Mouse (Mus musculus): ENCODE results near the gene Ptpn3. TPM values are rescaled to one million over a fixed set of nuclear protein-coding genes. Genes with fewer than 3 reads are reported as not detected.

The Ptpn3 gene
- polyA plus RNA-seq, 1 experiment, result 4.0 TPM

DNA sequence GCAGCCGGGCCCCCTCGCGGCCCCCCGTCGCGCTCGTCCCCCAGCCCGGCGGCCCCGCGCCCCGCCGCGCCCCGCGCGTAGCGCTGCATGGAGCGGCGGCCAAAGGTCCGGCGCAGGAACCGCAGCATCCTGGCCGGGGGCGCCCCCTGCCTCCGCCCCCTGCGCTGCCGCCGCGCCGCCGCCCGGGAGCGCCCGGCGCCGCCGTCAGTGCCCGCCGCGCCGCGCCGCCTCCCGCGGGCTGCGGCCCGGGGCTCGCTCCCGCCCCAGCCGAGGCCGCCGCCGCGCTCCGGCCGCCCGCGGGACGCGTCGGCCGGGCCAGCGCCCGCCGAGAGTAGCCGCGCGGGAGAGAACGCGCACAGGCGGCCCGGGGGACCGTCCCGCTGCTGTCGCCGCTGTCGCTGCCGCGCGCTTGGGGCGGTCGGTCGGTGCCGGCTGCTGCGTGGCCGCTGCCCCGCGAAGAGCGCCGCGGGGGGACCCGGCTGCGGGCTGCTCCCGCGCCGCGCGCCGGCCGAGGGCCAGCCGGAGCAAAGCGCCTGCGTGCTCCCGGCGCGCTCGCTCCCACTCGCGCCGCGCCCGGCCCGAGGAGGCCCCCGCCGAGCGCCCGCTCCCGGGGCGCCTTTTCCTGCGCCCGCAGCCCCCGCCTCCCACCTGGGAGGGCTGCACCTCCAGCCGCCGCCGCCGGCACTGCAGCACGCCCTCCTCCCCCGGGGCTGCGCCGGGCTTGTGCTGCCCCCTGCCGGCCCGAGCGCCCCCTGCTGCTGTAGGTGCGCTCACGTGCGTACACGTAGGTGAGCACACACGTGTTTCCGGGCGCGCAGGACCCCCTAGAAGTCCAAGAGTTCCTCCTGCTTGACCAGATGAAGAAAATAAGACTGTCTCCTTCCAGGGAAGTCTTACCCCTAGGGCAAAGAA is 158.4 kb downstream of the Ptpn3 start, which contains the start of gene Epb41l4b:
Epb41l4b (minus strand) TSS at position 412 of the 912 bp plus-strand sequence.
- peak within 1 kb of the TSS; percentile 24; the same call in 1 of the 2 replicates for H3K4me3 ChIP-seq (ENCODE audit: insufficient read depth, low read length)
- TF ChIP-seq POLR2A (IDR thresholded peaks at IDR 0.05; ENCODE audit: low read depth, low read length) (no peak), CTCF (IDR thresholded peaks at IDR 0.05; ENCODE audit: borderline replicate concordance, insufficient read depth, low read length) (peak; percentile 89)
- H3K4me1 ChIP-seq (ENCODE audit: control insufficient read depth, insufficient read depth, low read length), result no peaks in the 10 kb centered on the region; the same call in 1 of the 2 replicates
- no peak within 1 kb of the TSS for H3K27ac ChIP-seq (ENCODE audit: insufficient read depth, low read length)

DNA sequence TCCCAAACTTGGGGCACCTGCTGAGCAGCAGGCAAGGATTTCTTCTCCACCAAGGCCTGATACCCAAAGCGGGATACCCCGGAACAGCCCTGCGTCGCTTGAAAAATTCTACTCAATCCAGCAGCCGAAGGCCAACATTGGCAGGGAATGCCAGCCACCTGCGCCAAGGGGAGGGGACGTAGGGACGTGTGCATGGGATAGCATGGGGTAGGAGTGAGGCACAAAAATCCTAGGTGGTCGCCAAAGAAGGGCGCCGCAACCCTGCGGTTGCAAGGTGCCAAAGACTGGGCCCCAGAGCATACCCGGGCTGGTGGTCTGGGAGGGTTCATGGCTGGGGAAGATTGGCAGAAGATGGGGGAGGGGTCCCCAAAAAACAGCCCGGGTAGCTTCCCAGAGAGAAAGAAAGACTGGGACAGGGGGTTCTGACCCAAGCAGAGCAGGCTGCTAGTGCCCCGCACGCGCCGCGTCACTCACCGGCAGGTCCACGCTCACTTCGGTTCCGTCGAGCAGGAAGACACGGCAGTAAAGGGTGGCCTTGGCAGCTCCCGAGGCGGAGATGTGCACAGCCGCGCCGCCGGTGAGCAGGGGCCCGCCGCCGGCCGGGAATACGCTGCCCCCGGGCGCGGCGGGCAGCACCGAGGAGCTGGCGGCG is 159.1 kb downstream of the Ptpn3 start:
- no peak overlapping the region for H3K27ac ChIP-seq (ENCODE audit: insufficient read depth, low read length)

DNA sequence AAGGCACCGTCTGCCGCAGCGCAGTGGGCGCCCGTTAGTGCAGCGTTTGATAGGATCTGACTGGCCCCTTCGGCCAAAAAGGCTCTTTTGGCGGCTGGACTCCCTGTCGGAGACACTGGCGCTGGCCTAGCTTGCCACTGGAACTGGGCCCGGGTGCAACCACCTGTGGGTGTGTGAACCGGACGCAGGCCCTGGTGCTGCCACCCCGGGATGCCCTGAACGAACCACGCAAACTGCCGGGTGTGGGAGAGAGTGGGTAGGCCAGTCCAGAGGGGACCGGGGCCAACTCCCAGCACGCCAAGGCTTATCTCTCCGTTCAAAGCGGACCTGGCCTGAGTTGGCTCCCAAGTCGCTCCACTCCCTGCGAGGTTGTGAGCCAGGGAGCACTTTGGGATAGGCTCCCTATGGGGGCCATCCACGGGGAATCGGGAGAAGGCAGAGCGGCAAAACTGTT is 159.7 kb downstream of the Ptpn3 start:
- Histone ChIP-seq H3K4me3 (ENCODE audit: insufficient read depth, low read length) (no peak overlapping the region), H3K27ac (ENCODE audit: insufficient read depth, low read length) (no peak overlapping the region), H3K4me1 (ENCODE audit: control insufficient read depth, insufficient read depth, low read length) (no peaks in the 10 kb centered on the region; the same call in 1 of the 2 replicates)
- TF ChIP-seq POLR2A (IDR thresholded peaks at IDR 0.05; ENCODE audit: low read depth, low read length), result no peak

More for the DNA sequence above, 159.1 kb downstream of the Ptpn3 start:
- peak overlapping the region; percentile 24; the same call in 1 of the 2 replicates for H3K4me3 ChIP-seq (ENCODE audit: insufficient read depth, low read length)
- no peak for TF ChIP-seq CTCF (IDR thresholded peaks at IDR 0.05; ENCODE audit: borderline replicate concordance, insufficient read depth, low read length)
- H3K4me1 ChIP-seq (ENCODE audit: control insufficient read depth, insufficient read depth, low read length), result no peaks in the 10 kb centered on the region; the same call in 1 of the 2 replicates

DNA sequence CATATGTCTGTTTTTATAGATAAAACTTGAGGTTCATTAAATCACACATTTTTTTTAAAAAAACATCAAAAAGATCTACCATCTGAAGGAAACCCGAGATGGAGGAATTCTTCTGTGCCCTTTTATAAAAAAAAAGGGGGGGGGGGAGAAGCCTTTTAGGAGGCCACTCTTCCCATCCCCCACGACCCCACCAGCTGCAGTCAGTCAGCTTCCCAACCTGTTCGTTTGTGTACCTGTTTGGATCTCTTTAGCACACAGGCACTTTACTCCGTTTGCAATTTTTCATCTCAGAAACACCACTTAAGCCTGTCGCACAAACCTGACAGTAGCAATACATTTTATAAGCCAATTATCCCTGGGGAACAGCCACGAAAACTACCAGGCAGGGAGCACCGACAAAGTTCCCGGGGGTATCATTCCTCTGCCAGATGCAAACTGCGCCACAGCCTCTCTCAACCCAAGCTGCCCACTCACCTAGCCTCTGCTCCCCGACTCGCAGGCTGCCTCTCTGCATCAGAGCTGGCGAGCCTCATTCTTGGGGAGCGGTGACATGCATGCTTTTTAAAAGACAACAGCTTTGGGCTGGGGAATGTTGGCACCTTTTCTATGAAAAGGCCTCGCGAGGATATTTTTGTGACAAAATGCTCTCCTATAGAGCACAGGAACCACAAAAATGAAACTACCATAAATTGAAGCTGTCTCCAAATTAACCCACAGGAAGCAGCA is 160.5 kb downstream of the Ptpn3 start:
- Histone ChIP-seq H3K27ac (ENCODE audit: insufficient read depth, low read length) (no peak overlapping the region), H3K4me1 (ENCODE audit: control insufficient read depth, insufficient read depth, low read length) (no peaks in the 10 kb centered on the region; the same call in 1 of the 2 replicates), H3K4me3 (ENCODE audit: insufficient read depth, low read length) (no peak overlapping the region; the same call in 1 of the 2 replicates)
- no peak for TF ChIP-seq POLR2A (IDR thresholded peaks at IDR 0.05; ENCODE audit: low read depth, low read length)
- no peak for TF ChIP-seq CTCF (IDR thresholded peaks at IDR 0.05; ENCODE audit: borderline replicate concordance, insufficient read depth, low read length)

Other genes starting within 250 kb of the Ptpn3 start
- 2.6 and 5.0 TPM in 2 replicates for gene Epb41l4b, start 158.4 kb downstream of the Ptpn3 start, polyA plus RNA-seq (2011; ENCODE audit: insufficient read length, low read depth, missing spikeins)
- gene Palm2, start 132.4 kb upstream of the Ptpn3 start, polyA plus RNA-seq (2011; ENCODE audit: insufficient read length, low read depth, missing spikeins), result 54.6 and 75.2 TPM in 2 replicates

Measured in embryonic fibroblast, embryonic 13.5 days (primary cell).